Mouse (Mus musculus) right cerebral cortex, postnatal 4 days (tissue): ENCODE results near the gene Cacnb1.

Source experiments
- DNase-seq: peaks from one replicate; pipeline ENCODE4 v3.0.0-alpha.2; 2022

Cacnb1 gene

DNA sequence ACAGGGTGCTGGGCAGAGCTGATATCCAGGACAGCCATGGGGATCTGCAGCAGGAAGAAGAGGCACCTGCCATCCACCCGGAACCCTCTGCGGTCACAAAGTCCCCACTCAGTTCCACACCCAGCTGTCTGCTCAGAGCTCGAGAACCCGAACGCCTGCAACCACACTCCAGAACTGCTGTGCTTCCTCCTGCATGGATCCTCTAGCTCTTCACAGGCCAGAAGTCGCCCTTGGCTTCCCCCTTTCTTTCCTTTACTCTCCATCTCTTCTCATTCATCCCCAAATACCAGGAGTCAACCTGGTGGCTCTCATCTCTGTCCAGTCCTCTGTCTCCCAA is 68.9 kb downstream of the Cacnb1 start:
- no peak for DNase-seq

DNA sequence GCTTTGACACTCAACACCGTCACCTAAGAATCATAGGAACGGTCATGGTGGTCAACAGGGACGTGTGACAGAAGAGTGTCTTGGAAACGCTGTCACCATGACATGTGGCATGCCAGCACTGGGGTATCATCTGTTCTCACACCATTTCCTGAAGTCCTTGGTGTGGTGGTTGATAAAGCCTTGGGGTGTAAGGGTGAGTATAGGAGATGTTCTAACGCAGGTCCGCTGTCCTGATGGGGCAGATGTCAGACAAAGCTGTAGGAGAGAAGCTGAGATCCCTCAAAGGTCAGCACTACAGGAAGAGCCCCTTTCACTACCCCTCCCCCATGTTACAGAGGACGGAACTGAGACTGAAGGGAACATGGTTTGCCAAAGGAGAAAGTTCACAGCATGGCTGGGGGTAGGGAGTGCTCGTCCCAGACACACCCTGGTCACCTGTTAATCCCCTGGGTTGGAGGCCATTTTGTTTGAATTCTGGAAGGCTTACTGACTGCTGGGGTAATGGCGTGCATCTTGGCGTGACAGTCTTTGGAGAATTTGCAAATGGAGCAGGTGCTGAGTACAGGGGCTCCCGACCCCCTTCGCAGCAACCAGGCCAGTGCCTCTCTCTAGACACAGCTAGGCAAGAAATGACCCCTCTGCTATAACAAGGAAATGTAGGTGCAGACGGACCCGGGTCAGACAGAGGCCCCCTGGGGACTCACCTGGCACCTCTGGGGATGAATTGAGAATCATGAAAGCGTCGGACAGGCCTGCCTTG is 69.5 kb downstream of the Cacnb1 start:
- no peak for DNase-seq

DNA sequence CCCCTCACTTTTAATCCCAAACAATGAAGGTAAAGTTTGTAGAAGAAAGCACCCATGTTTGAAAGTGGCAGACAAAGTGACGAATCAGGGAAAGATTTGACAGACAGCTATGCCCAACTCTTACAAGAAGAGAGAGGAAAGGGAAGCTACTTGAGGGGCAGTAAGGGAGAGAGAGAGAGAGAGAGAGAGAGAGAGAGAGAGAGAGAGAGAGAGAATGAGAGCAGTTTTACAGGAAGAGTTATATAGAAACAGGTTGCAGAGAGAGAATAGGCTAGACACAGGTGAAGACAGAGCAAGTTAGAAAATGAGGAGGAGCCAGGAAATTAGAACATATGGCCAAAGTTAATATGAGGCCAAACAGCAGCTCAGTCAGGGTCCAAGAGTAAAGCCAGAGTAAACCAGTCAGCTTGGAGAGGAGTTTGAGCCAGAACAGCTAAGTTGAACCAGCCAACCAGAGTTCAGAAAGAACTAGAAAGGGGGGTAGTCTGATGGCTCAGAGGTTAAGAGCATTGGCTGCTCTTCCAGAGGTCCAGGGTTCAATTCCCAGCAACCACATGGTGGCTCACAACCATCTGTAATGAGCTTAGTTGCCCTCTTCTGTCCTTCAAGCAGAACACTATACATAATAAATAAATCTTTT is 70.3 kb downstream of the Cacnb1 start:
- DNase-seq = no peak
